Mouse (Mus musculus) small intestine, adult 2 months (tissue): ENCODE results near the gene Thada. TPM values are rescaled to one million over a fixed set of nuclear protein-coding genes. Genes with fewer than 3 reads are reported as not detected.

Source experiments
- H3K27ac ChIP-seq: fragments of 200-500 bp; 2 replicates; pipeline ENCODE4 v1.5.1; 2012; ENCODE audit warnings: low read depth, low read length, control low read depth, inconsistent platforms; ENCODE audit not compliant: insufficient read depth
- H3K27me3 ChIP-seq: fragments of 200-500 bp; 2 replicates; pipeline ENCODE4 v1.6.1; 2012; ENCODE audit warnings: mild to moderate bottlenecking, moderate library complexity, low read length, inconsistent platforms; ENCODE audit not compliant: control insufficient read depth, insufficient read depth
- H3K36me3 ChIP-seq: fragments of 200-500 bp; 2 replicates; pipeline ENCODE4 v1.6.1; 2012; ENCODE audit warnings: mild to moderate bottlenecking, low read length, control low read depth, inconsistent platforms; ENCODE audit not compliant: control insufficient read depth, insufficient read depth
- H3K4me1 ChIP-seq: fragments of 200-500 bp; 2 replicates; pipeline ENCODE4 v1.6.1; 2012; ENCODE audit warnings: low read length, inconsistent platforms, mixed read lengths; ENCODE audit not compliant: control insufficient read depth, insufficient read depth, insufficient read length
- H3K4me3 ChIP-seq: fragments of 200-500 bp; 2 replicates; pipeline ENCODE4 v1.5.1; 2012; ENCODE audit warnings: low read depth, mild to moderate bottlenecking, control low read depth, inconsistent platforms, low read length, moderate library complexity
- CTCF ChIP-seq: fragments of 200-500 bp; IDR thresholded peaks from 2 replicates; pipeline ENCODE4 v1.5.1; 2012; ENCODE audit warnings: low read depth, mild to moderate bottlenecking, control low read depth, inconsistent platforms, low read length, moderate library complexity, mixed read lengths; ENCODE audit not compliant: insufficient replicate concordance, insufficient read length; ENCODE audit errors: extremely low read depth
- POLR2A ChIP-seq: fragments of 200-500 bp; IDR thresholded peaks from 2 replicates; pipeline ENCODE4 v1.6.1; 2012; ENCODE audit warnings: low read depth, mild to moderate bottlenecking, control low read depth, inconsistent platforms, low read length, moderate library complexity
- WGBS: fragments of 180-500 bp; shearing (Covaris S2); methylation state at CpG from one replicate; pipeline ENCODE4 v1.1.7; 2018; 5-methylcytosine and 5-hydroxymethylcytosine counted together
- polyA plus RNA-seq: library from polyadenylated mRNA; depleted of rRNA; stranded (reverse); fragments of >200 nt; gene quantifications from 2 replicates; pipeline ENCODE4 v1.2.3, GENCODE M21; 2012; rRNA removed

Thada gene
- polyA plus RNA-seq, 1 experiment, result 3.5 TPM

DNA sequence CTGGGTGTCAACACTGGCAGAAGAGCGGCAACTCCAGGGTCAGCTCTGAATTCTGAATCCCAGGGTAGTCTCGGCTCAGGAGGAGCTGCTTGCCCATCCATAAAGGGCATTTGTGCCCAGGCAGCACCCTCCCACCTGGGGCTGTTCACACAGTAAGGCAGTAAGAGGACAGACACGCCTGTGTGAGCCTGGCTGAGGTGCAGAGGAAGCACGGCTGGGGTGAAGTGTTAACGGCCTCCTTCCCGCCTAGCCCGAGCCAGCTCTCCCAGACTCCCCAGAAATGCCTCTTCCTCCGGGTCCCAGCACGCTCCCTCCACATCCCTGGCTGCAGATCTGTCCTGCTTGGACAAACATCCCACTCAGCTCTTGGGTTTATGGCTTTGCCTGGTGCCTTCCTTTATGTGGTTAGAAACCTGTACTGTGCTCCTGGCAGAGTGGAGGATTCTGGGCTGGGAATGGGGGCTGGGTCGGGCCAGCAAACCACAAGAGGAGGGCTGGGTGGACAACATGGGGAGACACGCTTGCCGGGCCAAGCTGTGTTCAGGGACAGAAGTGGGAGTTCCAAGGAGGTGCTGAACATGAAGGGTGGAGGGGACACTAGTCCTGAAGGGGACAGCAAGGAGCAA lies 322.7 kb downstream of the Thada start:
- H3K27ac ChIP-seq, result no peak overlapping the region
- no peak overlapping the region for H3K4me3 ChIP-seq
- H3K4me1 ChIP-seq, result peaks cover 71% of the 10 kb centered on the region
- no peaks in the 10 kb centered on the region for H3K27me3 ChIP-seq
- H3K36me3 ChIP-seq, result no peaks in the 10 kb centered on the region
- TF ChIP-seq POLR2A (no peak), CTCF (no peak)
- 18% methylated on average over 12 of the region's 12 CpGs for WGBS

- 64% methylated on average over 6 of the region's 6 CpGs for WGBS
- H3K4me1 ChIP-seq, result peaks cover 76% of the 10 kb centered on the region
- no peak overlapping the region for H3K27ac ChIP-seq
- H3K27me3 ChIP-seq, result no peaks in the 10 kb centered on the region
- TF ChIP-seq CTCF, result no peak
- no peak for TF ChIP-seq POLR2A
- H3K4me3 ChIP-seq, result no peak overlapping the region
- H3K36me3 ChIP-seq, result no peaks in the 10 kb centered on the region
These were observed 324.3 kb downstream of the Thada start for GRCm38 (mm10) chr17:84141691-84142090.

- Histone ChIP-seq H3K27ac (peak overlapping the region; percentile 53), H3K4me3 (no peak overlapping the region), H3K4me1 (peaks cover 74% of the 10 kb centered on the region), H3K27me3 (no peaks in the 10 kb centered on the region), H3K36me3 (no peaks in the 10 kb centered on the region)
- 56% methylated on average over 10 of the region's 10 CpGs for WGBS
- TF ChIP-seq POLR2A, result no peak
These were observed 325.0 kb downstream of the Thada start for GRCm38 (mm10) chr17:84140822-84141507.

Other genes with a start within 250 kb of the Thada start
- 1.1 and 1.8 TPM in 2 replicates for gene Plekhh2, start 45.7 kb upstream of the Thada start, polyA plus RNA-seq
- gene Dync2li1, start 160.3 kb upstream of the Thada start, polyA plus RNA-seq, result 0.06 and 0.24 TPM in 2 replicates
- 62.7 and 289 TPM in 2 replicates for gene Abcg8, start 210.1 kb upstream of the Thada start, polyA plus RNA-seq
- gene Abcg5, start 216.8 kb upstream of the Thada start, polyA plus RNA-seq, result 73.5 and 335 TPM in 2 replicates